ENCODE assay signal across 17 mouse cellular contexts in the genomic region with DNA sequence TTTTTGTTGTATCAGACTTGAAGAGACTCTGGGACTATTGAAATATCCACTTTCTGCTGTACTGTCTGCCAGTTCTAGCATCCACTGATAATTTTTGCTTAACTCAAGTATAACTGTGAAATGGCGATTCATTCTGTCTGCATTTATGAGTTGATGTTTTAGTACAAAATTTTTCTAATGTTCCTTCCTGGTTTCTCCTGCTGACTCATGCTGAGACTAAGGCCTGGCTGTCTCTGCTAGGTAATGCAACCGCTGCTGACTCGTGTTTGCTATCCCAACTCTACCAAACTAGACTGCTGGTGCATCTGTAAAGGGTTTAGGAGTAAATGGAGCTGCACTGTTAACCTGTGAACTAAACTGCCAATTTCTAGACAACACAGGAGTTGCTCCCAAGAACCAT. TPM values are rescaled to one million over a fixed set of nuclear protein-coding genes. Genes with fewer than 3 reads are reported as not detected.
"Had no signal": no experiment of that assay in that cellular context is flagged by ENCODE, and none has a peak within 500 bp of the region (broad histone marks: within the 10 kb centered on the region; RNA-seq: fewer than 3 reads in every experiment).

No protein-coding gene starts in this region.

- H3K27me3 ChIP-seq: liver, embryonic 15.5 days; megakaryocyte, embryonic 14.5 days; midbrain, embryonic 15.5 days; neural tube, embryonic 12.5 days; stomach, embryonic 15.5 days had no signal

- DNase-seq: kidney, postnatal 10 days; left cerebral cortex, postnatal 4 days; lung, embryonic 14.5 days; lung, postnatal 10 days; lung, postnatal 4 days; retina, postnatal 1 day; thymus, postnatal 36 days had no signal

- H3K9me3 ChIP-seq: liver, embryonic 15.5 days; midbrain, embryonic 15.5 days; neural tube, embryonic 12.5 days; stomach, embryonic 15.5 days had no signal

- H3K4me1 ChIP-seq: liver, embryonic 15.5 days; midbrain, embryonic 15.5 days; neural tube, embryonic 12.5 days; stomach, embryonic 15.5 days had no signal

- H3K4me2 ChIP-seq: liver, embryonic 11.5 days; liver, embryonic 15.5 days; lung, embryonic 14.5 days; midbrain, embryonic 11.5 days; midbrain, embryonic 15.5 days; neural tube, embryonic 12.5 days; stomach, embryonic 15.5 days had no signal

- H3K27ac ChIP-seq: liver, embryonic 15.5 days; midbrain, embryonic 15.5 days; neural tube, embryonic 12.5 days; stomach, embryonic 15.5 days had no signal

- ATAC-seq: midbrain, embryonic 15.5 days had no signal

- H3K9ac ChIP-seq: liver, embryonic 15.5 days; lung, embryonic 14.5 days; midbrain, embryonic 15.5 days; neural tube, embryonic 12.5 days; stomach, embryonic 15.5 days had no signal

- H3K36me3 ChIP-seq: stomach, embryonic 15.5 days had no signal

- H3K4me3 ChIP-seq: liver, embryonic 15.5 days; megakaryocyte, embryonic 14.5 days; midbrain, embryonic 15.5 days; neural tube, embryonic 12.5 days; stomach, embryonic 15.5 days had no signal

RNA-seq across cellular contexts. Expression of gene Dbndd1, which starts 47.8 kb away (rescaled TPM):
- total RNA-seq: monocyte, adult 5-6 weeks had no signal
- polyA plus RNA-seq: spleen, adult 2 months had no signal

RNA-seq across cellular contexts. Expression of gene Tubb3, which starts 56.3 kb away (rescaled TPM):
- total RNA-seq: neutrophil, adult 5-6 weeks had no signal
